Mouse (Mus musculus) adrenal gland, postnatal 4 days (tissue): Measurements from ENCODE around the gene Samd3. TPM values are rescaled to one million over a fixed set of nuclear protein-coding genes. Genes with fewer than 3 reads are reported as not detected.

Source experiments
- DNase-seq, 2 experiments: peaks; one replicate each; pipeline ENCODE4 v3.0.0; 2021 to 2022; ENCODE audit warnings: low spot score in 2 of 2, mixed read lengths in 2 of 2
- total RNA-seq, 2 experiments: library from RNA; stranded (reverse); gene quantifications; 2 replicates each; pipeline ENCODE4 v1.2.3; 2021

Samd3 gene
- total RNA-seq, 2 experiments from 2014 or later: not detected

- DNase-seq: no peak
These were observed 72.8 kb downstream of the Samd3 start for GRCm38 (mm10) chr10:26302336-26302735.

- no peak for DNase-seq
These were observed 74.0 kb downstream of the Samd3 start for GRCm38 (mm10) chr10:26303485-26303884.

DNA sequence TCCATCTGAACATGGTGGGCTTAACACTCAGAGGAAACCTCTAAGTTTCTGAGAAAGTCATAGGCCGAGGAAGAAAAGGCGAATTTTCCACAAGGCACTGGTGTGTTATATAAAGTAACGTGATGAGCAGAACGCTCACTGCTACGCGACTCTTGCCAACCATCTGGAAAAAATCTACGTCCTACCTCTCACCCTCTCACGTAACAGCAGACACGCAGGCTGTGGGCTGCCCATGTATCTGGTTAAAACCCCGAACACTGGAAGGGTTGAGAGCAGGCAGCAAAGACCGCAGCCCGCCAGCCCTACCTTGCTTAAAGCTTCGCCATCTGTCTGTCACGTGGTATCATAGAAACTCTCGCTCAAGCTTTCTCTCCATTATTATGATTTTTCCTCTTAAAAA, 84.8 kb downstream of the Samd3 start:
- no peak for DNase-seq

DNA sequence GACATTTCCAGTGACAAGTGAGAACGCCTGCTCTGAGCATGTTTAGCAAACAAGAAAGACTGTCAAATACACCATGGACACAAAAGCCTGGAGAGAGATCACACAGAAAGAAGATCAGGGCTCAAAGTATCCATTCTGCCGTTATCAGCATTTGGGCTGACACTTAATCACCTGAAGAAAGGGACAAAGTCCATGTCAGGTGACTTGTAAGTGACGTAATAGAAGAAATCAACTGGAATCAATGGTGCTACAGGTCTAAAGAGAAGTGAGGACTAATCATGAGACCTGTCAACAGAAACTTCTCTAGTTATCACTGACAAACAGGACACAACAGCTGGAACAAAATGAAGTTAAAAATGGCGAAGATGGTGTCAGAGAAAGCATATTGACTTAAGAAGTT, 91.2 kb downstream of the Samd3 start:
- no peak for DNase-seq

Other genes with a start within 250 kb of the Samd3 start
- gene Gm9767, start 151.5 kb upstream of the Samd3 start, total RNA-seq: under 1 TPM in 1 of 2 experiments, not detected in 1; 0.76 TPM
- gene Tmem200a, start 150.7 kb upstream of the Samd3 start, total RNA-seq: 10 to 100 TPM; 24.1 to 27.8 TPM
- gene L3mbtl3, start 146.3 kb downstream of the Samd3 start, total RNA-seq: 10 to 100 TPM; 21.8 to 22.0 TPM